Mouse (Mus musculus): ENCODE results near the gene Zfand3.

Zfand3 gene

GRCm38 (mm10) chr17:30196401-30197279, 192.1 kb downstream of the Zfand3 start:
- peak; percentile 6 for DNase-seq

GRCm38 (mm10) chr17:30197280-30198030, 192.9 kb downstream of the Zfand3 start:
- no peak for DNase-seq

- DNase-seq = no peak
Observed at GRCm38 (mm10) chr17:30198422-30198821, 193.9 kb downstream of the Zfand3 start.

GRCm38 (mm10) chr17:30199374-30200247, 195.1 kb downstream of the Zfand3 start:
- no peak for DNase-seq

- no peak for DNase-seq
Observed at GRCm38 (mm10) chr17:30200283-30200682, 195.8 kb downstream of the Zfand3 start.

GRCm38 (mm10) chr17:30205062-30205825, 200.7 kb downstream of the Zfand3 start:
- DNase-seq = no peak

GRCm38 (mm10) chr17:30210262-30210661, 205.7 kb downstream of the Zfand3 start:
- no peak for DNase-seq

- DNase-seq = no peak
Observed at GRCm38 (mm10) chr17:30210936-30211335, 206.4 kb downstream of the Zfand3 start.

GRCm38 (mm10) chr17:30212647-30213046, 208.1 kb downstream of the Zfand3 start:
- DNase-seq = no peak

GRCm38 (mm10) chr17:30213371-30213770, 208.8 kb downstream of the Zfand3 start:
- DNase-seq = no peak

- DNase-seq = no peak
Observed at GRCm38 (mm10) chr17:30214393-30214792, 209.9 kb downstream of the Zfand3 start.

GRCm38 (mm10) chr17:30215741-30216140, 211.2 kb downstream of the Zfand3 start:
- no peak for DNase-seq

GRCm38 (mm10) chr17:30221677-30222076, 217.1 kb downstream of the Zfand3 start:
- DNase-seq = no peak

- DNase-seq = no peak
Observed at GRCm38 (mm10) chr17:30222361-30222760, 217.8 kb downstream of the Zfand3 start.

- DNase-seq = no peak
Observed at GRCm38 (mm10) chr17:30222837-30223236, 218.3 kb downstream of the Zfand3 start.

GRCm38 (mm10) chr17:30225030-30225740, 220.7 kb downstream of the Zfand3 start:
- DNase-seq = no peak

- no peak for DNase-seq
Observed at GRCm38 (mm10) chr17:30228439-30229215, 224.1 kb downstream of the Zfand3 start.

- no peak for DNase-seq
Observed at GRCm38 (mm10) chr17:30230428-30230827, 225.9 kb downstream of the Zfand3 start.

- no peak for DNase-seq
Observed at GRCm38 (mm10) chr17:30231483-30231882, 226.9 kb downstream of the Zfand3 start.

- DNase-seq = no peak
Observed at GRCm38 (mm10) chr17:30232698-30233097, 228.2 kb downstream of the Zfand3 start.

GRCm38 (mm10) chr17:30235380-30235779, 230.8 kb downstream of the Zfand3 start:
- DNase-seq = no peak
